Mouse (Mus musculus) liver, embryonic 11.5 days (tissue): Measurements from ENCODE around the gene Nyap1. TPM values are rescaled to one million over a fixed set of nuclear protein-coding genes. Genes with fewer than 3 reads are reported as not detected.

Experiments used
- ATAC-seq: fragments of 200-750 bp; cut with Nextera tagmentation; replicated peaks from 2 replicates; pipeline ENCODE4 v1.8.0; 2017; ENCODE audit warnings: moderate number of reproducible peaks, mild to moderate bottlenecking, moderate TSS enrichment, moderate library complexity; ENCODE audit not compliant: low FRiP score
- DNase-seq: peaks from one replicate; pipeline ENCODE4 v3.0.0-alpha.2; 2017; ENCODE audit warnings: low spot score
- H3K27ac ChIP-seq: fragments of 300-500 bp; sonication (generic); 2 replicates; pipeline ENCODE4 v1.5.1; 2014; ENCODE audit warnings: mild to moderate bottlenecking, low read depth, low read length, control low read depth
- H3K27me3 ChIP-seq: fragments of 300-500 bp; sonication (generic); replicated peaks from 2 replicates; pipeline ENCODE4 v1.6.1; 2014; ENCODE audit warnings: low read length, mixed read lengths; ENCODE audit not compliant: control insufficient read depth, insufficient read depth
- H3K36me3 ChIP-seq: fragments of 300-500 bp; sonication (generic); 2 replicates; pipeline ENCODE4 v1.6.1; 2014; ENCODE audit warnings: mild to moderate bottlenecking, low read length, moderate library complexity, mixed read lengths; ENCODE audit not compliant: control insufficient read depth, insufficient read depth
- H3K4me1 ChIP-seq: fragments of 300-500 bp; sonication (generic); replicated peaks from 2 replicates; pipeline ENCODE4 v1.6.1; 2014; ENCODE audit warnings: low read length, mixed read lengths; ENCODE audit not compliant: control insufficient read depth, insufficient read depth
- H3K4me2 ChIP-seq: fragments of 300-500 bp; sonication (generic); 2 replicates; pipeline ENCODE4 v1.6.1; 2014; ENCODE audit warnings: mild to moderate bottlenecking, control low read depth, moderate library complexity
- H3K4me3 ChIP-seq: fragments of 300-500 bp; sonication (generic); 2 replicates; pipeline ENCODE4 v1.5.1; 2014; ENCODE audit warnings: low read depth, low read length, control low read depth
- H3K9ac ChIP-seq: fragments of 300-500 bp; sonication (generic); 2 replicates; pipeline ENCODE4 v1.6.1; 2014; ENCODE audit warnings: low read depth, low read length, control low read depth
- H3K9me3 ChIP-seq: fragments of 300-500 bp; sonication (generic); 2 replicates; pipeline ENCODE4 v1.6.1; 2016; ENCODE audit warnings: low read length, inconsistent platforms, mixed read lengths; ENCODE audit not compliant: control insufficient read depth
- WGBS: fragments of 180-500 bp; shearing (Covaris S2); extraction: QIAGEN DNeasy Blood & Tissue Kit; methylation state at CpG from one replicate; pipeline ENCODE4 v1.1.7; 2014; 5-methylcytosine and 5-hydroxymethylcytosine counted together
- polyA plus RNA-seq: library from polyadenylated mRNA; unstranded; fragments of >200 nt; fragmentation: Nextera tagmentation; extraction: Ambion mirVana; gene quantifications from 2 replicates; pipeline ENCODE4 v1.2.1, GENCODE M21; 2014

Gene Nyap1
- polyA plus RNA-seq, 1 experiment from 2014 or later = 0.43 TPM

- Histone ChIP-seq H3K4me1 (peaks cover 29% of the 10 kb centered on the region), H3K4me3 (no peak overlapping the region), H3K36me3 (no peaks in the 10 kb centered on the region), H3K27me3 (no peaks in the 10 kb centered on the region), H3K9ac (no peak overlapping the region), H3K27ac (no peak overlapping the region), H3K4me2 (no peak overlapping the region), H3K9me3 (no peaks in the 10 kb centered on the region)
- DNase-seq (no peak), ATAC-seq (no peak)
- 87% methylated on average over 6 of the region's 6 CpGs for WGBS
These were observed 1.4 kb upstream of the Nyap1 start for GRCm38 (mm10) chr5:137742836-137743235.

DNA sequence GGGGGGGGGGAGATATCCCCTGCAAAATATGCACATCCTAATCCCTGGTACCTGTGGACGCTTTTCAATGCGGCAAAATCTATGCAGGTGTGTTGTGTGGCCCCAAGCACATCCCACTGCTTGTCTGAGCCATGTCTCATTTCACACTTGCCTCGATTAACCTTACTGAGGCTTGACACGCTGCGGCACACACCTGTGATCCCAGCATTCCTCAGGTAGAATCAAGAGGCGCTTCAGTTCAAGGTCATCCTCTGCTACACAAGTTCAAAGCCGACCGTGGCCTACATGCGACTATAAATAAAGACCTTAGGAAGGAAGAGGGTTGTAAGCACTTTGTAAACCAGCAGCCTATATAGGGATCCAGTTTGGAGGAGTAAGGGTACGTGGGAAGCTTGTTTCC lies 641 bp upstream of the Nyap1 start:
- ATAC-seq (no peak), DNase-seq (no peak)
- 0 out of 2 replicates have a peak overlapping the region, but pooled peaks have one; percentile 29 for H3K27ac ChIP-seq
- H3K9me3 ChIP-seq = no peaks in the 10 kb centered on the region
- peak overlapping the region; percentile 80; the same call in 1 of the 2 replicates for H3K9ac ChIP-seq
- H3K4me3 ChIP-seq = peak overlapping the region; percentile 71
- WGBS = 61% methylated on average over 10 of the region's 10 CpGs
- H3K27me3 ChIP-seq = no peaks in the 10 kb centered on the region
- no peaks in the 10 kb centered on the region for H3K36me3 ChIP-seq
- H3K4me1 ChIP-seq = peaks cover 25% of the 10 kb centered on the region
- H3K4me2 ChIP-seq = peak overlapping the region; percentile 97

GRCm38 (mm10) chr5:137740506-137740905 lies 901 bp downstream of the Nyap1 start:
- no peak overlapping the region for H3K27ac ChIP-seq
- H3K9ac ChIP-seq = peak overlapping the region; percentile 80
- no peaks in the 10 kb centered on the region for H3K36me3 ChIP-seq
- peak overlapping the region; percentile 71 for H3K4me3 ChIP-seq
- no peaks in the 10 kb centered on the region for H3K9me3 ChIP-seq
- no peaks in the 10 kb centered on the region for H3K27me3 ChIP-seq
- 29% methylated on average over 11 of the region's 11 CpGs for WGBS
- peak; percentile 48 for DNase-seq
- peak overlapping the region; percentile 97 for H3K4me2 ChIP-seq
- ATAC-seq = no peak
- H3K4me1 ChIP-seq = peaks cover 24% of the 10 kb centered on the region

- Histone ChIP-seq H3K4me1 (peaks cover 17% of the 10 kb centered on the region), H3K27me3 (no peaks in the 10 kb centered on the region), H3K9ac (no peak overlapping the region), H3K27ac (no peak overlapping the region), H3K36me3 (0 out of 2 replicates have a peak, but pooled peaks cover 2% of the 10 kb centered on the region), H3K4me3 (no peak overlapping the region), H3K9me3 (no peaks in the 10 kb centered on the region), H3K4me2 (no peak overlapping the region; the same call in 1 of the 2 replicates)
- WGBS = 62% methylated on average over 9 of the region's 9 CpGs
- no peak for DNase-seq
- no peak for ATAC-seq
These were observed 1.9 kb downstream of the Nyap1 start for GRCm38 (mm10) chr5:137739471-137739870.

GRCm38 (mm10) chr5:137738516-137738915 lies 2.9 kb downstream of the Nyap1 start:
- H3K4me1 ChIP-seq = peaks cover 17% of the 10 kb centered on the region
- ATAC-seq (no peak), DNase-seq (no peak)
- WGBS = 54% methylated on average over 5 of the region's 5 CpGs
- H3K4me2 ChIP-seq = no peak overlapping the region
- H3K36me3 ChIP-seq = 0 out of 2 replicates have a peak, but pooled peaks cover 2% of the 10 kb centered on the region
- H3K27me3 ChIP-seq = no peaks in the 10 kb centered on the region; the same call in 1 of the 2 replicates
- no peak overlapping the region for H3K9ac ChIP-seq
- H3K27ac ChIP-seq = no peak overlapping the region
- no peak overlapping the region for H3K4me3 ChIP-seq
- H3K9me3 ChIP-seq = no peaks in the 10 kb centered on the region

GRCm38 (mm10) chr5:137737400-137737940 lies 3.9 kb downstream of the Nyap1 start:
- Histone ChIP-seq H3K4me1 (peaks cover 17% of the 10 kb centered on the region), H3K27me3 (no peaks in the 10 kb centered on the region; the same call in 1 of the 2 replicates), H3K9me3 (no peaks in the 10 kb centered on the region), H3K9ac (no peak overlapping the region), H3K36me3 (0 out of 2 replicates have a peak, but pooled peaks cover 2% of the 10 kb centered on the region), H3K27ac (no peak overlapping the region), H3K4me2 (no peak overlapping the region), H3K4me3 (no peak overlapping the region)
- ATAC-seq (no peak), DNase-seq (no peak)
- 88% methylated on average over 6 of the region's 6 CpGs for WGBS

DNA sequence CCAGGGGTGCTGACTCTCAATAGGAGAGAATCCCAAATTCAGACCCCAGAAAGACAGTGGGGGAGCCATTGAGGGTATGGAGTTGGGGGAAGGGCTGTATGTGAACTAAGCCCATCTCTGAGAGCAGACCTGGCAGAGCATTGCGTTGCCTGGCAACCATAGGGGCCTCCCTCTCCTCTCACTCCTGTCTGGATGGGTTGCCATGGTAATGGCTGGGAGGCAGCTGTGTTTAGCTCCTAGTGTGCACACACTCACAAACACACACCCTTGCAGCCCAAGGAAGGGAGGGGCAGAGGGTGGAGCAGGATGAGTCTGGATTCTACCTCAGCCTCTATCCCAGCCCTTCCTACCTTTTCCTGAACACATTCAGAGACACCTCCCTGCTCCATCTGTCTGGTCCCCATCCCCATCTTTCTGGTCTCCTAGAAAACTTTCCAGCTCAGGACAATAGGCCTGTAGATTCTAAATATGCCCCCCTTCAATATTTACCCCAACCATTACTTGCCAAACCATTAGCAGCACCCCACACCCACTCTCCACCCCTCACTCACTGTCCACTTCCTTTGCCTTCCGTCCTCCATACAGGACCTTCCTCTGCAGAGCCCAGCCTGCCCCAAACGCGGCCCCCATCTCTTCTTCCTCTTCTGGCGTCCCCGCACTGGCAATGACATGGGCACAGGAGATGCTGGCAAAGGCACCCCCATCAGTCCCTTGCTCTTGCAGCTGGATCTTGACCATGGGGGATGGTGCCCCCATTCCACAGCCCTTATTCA lies 6.9 kb downstream of the Nyap1 start:
- 0 out of 2 replicates have a peak, but pooled peaks cover 2% of the 10 kb centered on the region for H3K36me3 ChIP-seq
- 68% methylated on average over 6 of the region's 6 CpGs for whole genome bisulfite sequencing
- H3K4me2 ChIP-seq = no peak overlapping the region
- ATAC-seq (no peak), DNase-seq (no peak)
- H3K9ac ChIP-seq = no peak overlapping the region
- H3K9me3 ChIP-seq = no peaks in the 10 kb centered on the region
- no peaks in the 10 kb centered on the region; the same call in 1 of the 2 replicates for H3K27me3 ChIP-seq
- no peak overlapping the region for H3K27ac ChIP-seq
- peaks cover under 1% of the 10 kb centered on the region; the same call in 1 of the 2 replicates for H3K4me1 ChIP-seq
- H3K4me3 ChIP-seq = no peak overlapping the region

GRCm38 (mm10) chr5:137733638-137734288 lies 7.6 kb downstream of the Nyap1 start:
- ATAC-seq (no peak), DNase-seq (no peak)
- Histone ChIP-seq H3K27ac (no peak overlapping the region), H3K9ac (no peak overlapping the region), H3K9me3 (no peaks in the 10 kb centered on the region), H3K36me3 (0 out of 2 replicates have a peak, but pooled peaks cover 2% of the 10 kb centered on the region), H3K4me3 (no peak overlapping the region), H3K4me1 (no peaks in the 10 kb centered on the region), H3K4me2 (no peak overlapping the region), H3K27me3 (no peaks in the 10 kb centered on the region; the same call in 1 of the 2 replicates)
- WGBS = 89% methylated on average over 12 of the region's 12 CpGs
